Mouse (Mus musculus) liver, adult 2 months (tissue): ENCODE data around the gene Gm20388. TPM values are rescaled to one million over a fixed set of nuclear protein-coding genes. Genes with fewer than 3 reads are reported as not detected.

Experiments used
- DNase-seq: peaks from one replicate; pipeline ENCODE4 v3.0.0-alpha.2; 2011; ENCODE audit warnings: low read depth, low spot score; ENCODE audit errors: extremely low read depth
- H3K27ac ChIP-seq: fragments of 200-500 bp; replicated peaks from 2 replicates; pipeline ENCODE4 v1.5.1; 2012; ENCODE audit warnings: low read depth, mild to moderate bottlenecking, control low read depth, inconsistent platforms, low read length; ENCODE audit not compliant: insufficient read depth
- H3K27me3 ChIP-seq: fragments of 200-500 bp; 2 replicates; pipeline ENCODE4 v1.6.1; 2012; ENCODE audit warnings: mild to moderate bottlenecking, moderate library complexity, low read length, inconsistent platforms; ENCODE audit not compliant: control insufficient read depth, insufficient read depth
- H3K36me3 ChIP-seq: fragments of 200-500 bp; 2 replicates; pipeline ENCODE4 v1.6.1; 2012; ENCODE audit warnings: low read length, inconsistent platforms; ENCODE audit not compliant: control insufficient read depth, insufficient read depth
- H3K4me1 ChIP-seq: fragments of 200-500 bp; 2 replicates; pipeline ENCODE4 v1.6.1; 2011; ENCODE audit warnings: low read length; ENCODE audit not compliant: control insufficient read depth, insufficient read depth
- H3K4me3 ChIP-seq: fragments of 200-500 bp; 2 replicates; pipeline ENCODE4 v1.5.1; 2011; ENCODE audit warnings: low read depth, mild to moderate bottlenecking, control low read depth, low read length, moderate library complexity; ENCODE audit not compliant: insufficient read depth
- H3K79me2 ChIP-seq: fragments of 200-500 bp; 2 replicates; pipeline ENCODE4 v1.6.1; 2012; ENCODE audit warnings: inconsistent platforms, mild to moderate bottlenecking, low read length, moderate library complexity; ENCODE audit not compliant: control insufficient read depth, insufficient read depth
- H3K9ac ChIP-seq: fragments of 200-500 bp; 2 replicates; pipeline ENCODE4 v1.6.1; 2012; ENCODE audit warnings: low read depth, mild to moderate bottlenecking, control low read depth, inconsistent platforms, low read length
- CTCF ChIP-seq: fragments of 200-500 bp; IDR thresholded peaks from 2 replicates; pipeline ENCODE4 v1.5.1; 2011; ENCODE audit warnings: low read depth, low read length, control low read depth
- POLR2A ChIP-seq: fragments of 200-500 bp; IDR thresholded peaks from 2 replicates; pipeline ENCODE4 v1.6.1; 2011; ENCODE audit warnings: low read length, control low read depth; ENCODE audit not compliant: insufficient read depth; ENCODE audit errors: extremely low read depth
- WGBS: fragments of 180-500 bp; shearing (Covaris S2); methylation state at CpG from one replicate; pipeline ENCODE4 v1.1.7; 2018; 5-methylcytosine and 5-hydroxymethylcytosine counted together
- polyA plus RNA-seq: library from polyadenylated mRNA; depleted of rRNA; stranded (reverse); fragments of >200 nt; gene quantifications from 2 replicates; pipeline ENCODE4 v1.2.3, GENCODE M21; 2012
- total RNA-seq: library from RNA; depleted of rRNA; stranded (reverse); fragments of >200 nt; gene quantifications from 2 replicates; pipeline ENCODE4 v1.2.3, GENCODE M21; 2014

Gm20388 gene
- total and polyA plus RNA-seq, 2 experiments: 6.4 to 19.9 TPM

DNA sequence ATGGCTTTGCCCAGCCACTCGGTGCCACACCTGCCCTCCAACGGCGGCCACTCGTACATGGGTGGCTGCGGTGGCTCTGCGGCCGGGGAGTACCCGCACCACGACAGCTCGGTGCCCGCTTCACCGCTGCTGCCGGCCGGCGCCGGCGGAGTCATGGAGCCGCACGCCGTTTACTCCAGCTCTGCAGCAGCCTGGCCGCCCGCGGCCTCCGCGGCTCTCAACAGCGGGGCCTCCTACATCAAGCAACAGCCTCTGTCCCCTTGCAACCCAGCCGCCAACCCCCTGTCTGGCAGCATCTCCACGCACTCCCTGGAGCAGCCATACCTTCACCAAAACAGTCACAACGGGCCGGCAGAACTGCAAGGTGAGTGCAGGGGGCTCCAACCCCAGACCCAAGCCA lies 1174.4 kb downstream of the Gm20388 start:
- peak overlapping the region; percentile 61 for H3K4me3 ChIP-seq
- peak overlapping the region; percentile 61 for H3K9ac ChIP-seq
- H3K79me2 ChIP-seq: no peaks in the 10 kb centered on the region
- TF ChIP-seq POLR2A (no peak), CTCF (no peak)
- no peak for DNase-seq
- H3K27me3 ChIP-seq: peaks cover 28% of the 10 kb centered on the region
- WGBS: 15% methylated on average over 30 of the region's 30 CpGs
- no peaks in the 10 kb centered on the region for H3K36me3 ChIP-seq
- H3K4me1 ChIP-seq: no peaks in the 10 kb centered on the region
- no peak overlapping the region for H3K27ac ChIP-seq

DNA sequence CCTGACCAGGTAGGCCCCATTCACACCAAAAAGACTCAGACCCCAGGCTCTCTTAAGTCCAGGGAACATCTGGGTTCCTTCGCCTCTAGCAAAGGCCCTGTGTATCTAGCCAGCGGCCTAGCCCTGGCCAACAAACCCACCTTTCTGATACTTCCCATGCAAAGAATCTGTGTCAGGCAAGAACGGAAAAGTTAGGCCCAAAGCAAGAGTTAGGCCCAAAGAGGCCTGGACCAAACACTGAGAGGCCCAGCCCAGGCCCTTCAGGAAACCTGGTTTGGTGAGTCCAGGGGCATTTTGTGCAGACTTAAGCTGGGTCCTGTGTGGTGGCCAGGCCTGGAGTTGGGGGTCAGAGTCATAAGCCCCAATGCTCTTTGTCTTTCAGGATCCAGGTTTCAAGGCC lies 1174.9 kb downstream of the Gm20388 start:
- DNase-seq: no peak
- WGBS: 90% methylated on average over 3 of the region's 3 CpGs
- H3K9ac ChIP-seq: peak overlapping the region; percentile 61; the same call in 1 of the 2 replicates
- peaks cover 26% of the 10 kb centered on the region for H3K27me3 ChIP-seq
- peak overlapping the region; percentile 61 for H3K4me3 ChIP-seq
- TF ChIP-seq CTCF (no peak), POLR2A (no peak)
- H3K27ac ChIP-seq: no peak overlapping the region
- no peaks in the 10 kb centered on the region for H3K79me2 ChIP-seq
- no peaks in the 10 kb centered on the region for H3K36me3 ChIP-seq
- H3K4me1 ChIP-seq: no peaks in the 10 kb centered on the region

DNA sequence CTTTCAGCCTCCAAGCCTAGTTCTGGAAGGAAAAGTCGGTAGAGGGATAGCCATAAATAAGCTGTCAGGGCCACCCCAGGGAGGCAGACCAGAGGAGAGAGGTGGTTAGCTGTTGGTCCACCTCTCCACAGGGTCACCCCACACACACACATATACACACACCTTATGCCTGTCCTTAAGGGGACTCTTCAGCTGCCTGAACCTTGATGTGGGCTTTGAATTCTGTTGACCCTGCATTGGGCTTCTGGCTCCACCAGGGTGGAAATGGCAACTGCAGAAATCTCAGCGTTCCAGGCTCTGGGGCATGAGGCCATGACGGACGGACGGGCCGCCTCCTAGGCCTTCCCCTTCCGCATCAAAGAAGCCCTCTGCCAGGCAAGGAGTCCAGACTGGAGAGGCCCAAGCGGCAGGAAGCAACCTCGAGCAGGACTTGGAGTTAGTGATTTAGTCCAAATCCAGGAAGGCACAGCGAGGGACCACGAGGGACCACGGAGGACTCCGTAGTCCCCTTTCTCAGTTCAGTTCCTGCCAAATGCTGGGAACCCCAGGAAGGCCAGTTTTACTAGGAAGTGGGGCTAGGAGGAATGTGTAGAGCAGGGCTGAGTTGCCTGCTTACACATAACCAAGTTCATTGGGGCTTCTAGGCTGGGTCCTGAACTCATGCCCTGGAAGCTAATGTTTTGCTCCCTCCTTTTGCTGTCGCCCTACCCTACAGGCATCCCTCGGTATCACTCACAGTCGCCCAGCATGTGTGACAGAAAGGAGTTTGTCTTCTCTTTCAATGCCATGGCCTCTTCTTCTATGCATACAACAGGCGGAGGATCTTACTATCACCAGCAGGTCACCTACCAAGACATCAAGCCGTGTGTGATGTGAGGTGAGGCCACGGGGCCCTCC lies 1175.6 kb downstream of the Gm20388 start:
- 45% methylated on average over 19 of the region's 19 CpGs for WGBS
- no peaks in the 10 kb centered on the region for H3K4me1 ChIP-seq
- no peak for DNase-seq
- peaks cover 23% of the 10 kb centered on the region for H3K27me3 ChIP-seq
- peak overlapping the region; percentile 30 for H3K4me3 ChIP-seq
- peak overlapping the region; percentile 10; the same call in 1 of the 2 replicates for H3K9ac ChIP-seq
- no peaks in the 10 kb centered on the region for H3K36me3 ChIP-seq
- no peak overlapping the region for H3K27ac ChIP-seq
- no peak for TF ChIP-seq CTCF
- TF ChIP-seq POLR2A: no peak
- no peaks in the 10 kb centered on the region for H3K79me2 ChIP-seq

DNA sequence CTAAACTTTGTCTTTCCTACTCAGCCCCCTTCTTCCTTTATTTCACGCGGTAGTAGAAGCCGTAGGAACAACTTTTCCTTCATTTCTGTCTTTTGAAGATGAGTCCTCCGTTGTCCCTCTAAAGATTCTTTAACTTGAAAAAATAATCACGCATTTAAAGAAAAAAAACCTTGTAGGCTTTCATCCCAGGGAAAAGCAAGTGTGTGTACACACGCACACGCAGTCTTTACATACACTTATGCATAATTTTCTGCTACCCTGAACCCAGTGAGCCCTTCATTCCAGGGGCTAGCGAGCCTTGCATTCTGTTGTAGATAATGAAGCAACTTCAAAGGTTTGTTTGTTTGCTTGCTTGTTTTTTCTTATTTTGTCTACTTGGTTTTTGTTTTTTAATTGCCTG lies 1177.6 kb downstream of the Gm20388 start:
- H3K4me3 ChIP-seq: no peak overlapping the region
- H3K4me1 ChIP-seq: peaks cover 2% of the 10 kb centered on the region; the same call in 1 of the 2 replicates
- WGBS: 13% methylated on average over 8 of the region's 8 CpGs
- no peak overlapping the region for H3K27ac ChIP-seq
- no peaks in the 10 kb centered on the region for H3K79me2 ChIP-seq
- H3K36me3 ChIP-seq: no peaks in the 10 kb centered on the region
- H3K27me3 ChIP-seq: peaks cover 23% of the 10 kb centered on the region
- no peak overlapping the region for H3K9ac ChIP-seq
- no peak for DNase-seq
- no peak for TF ChIP-seq CTCF
- no peak for TF ChIP-seq POLR2A

DNA sequence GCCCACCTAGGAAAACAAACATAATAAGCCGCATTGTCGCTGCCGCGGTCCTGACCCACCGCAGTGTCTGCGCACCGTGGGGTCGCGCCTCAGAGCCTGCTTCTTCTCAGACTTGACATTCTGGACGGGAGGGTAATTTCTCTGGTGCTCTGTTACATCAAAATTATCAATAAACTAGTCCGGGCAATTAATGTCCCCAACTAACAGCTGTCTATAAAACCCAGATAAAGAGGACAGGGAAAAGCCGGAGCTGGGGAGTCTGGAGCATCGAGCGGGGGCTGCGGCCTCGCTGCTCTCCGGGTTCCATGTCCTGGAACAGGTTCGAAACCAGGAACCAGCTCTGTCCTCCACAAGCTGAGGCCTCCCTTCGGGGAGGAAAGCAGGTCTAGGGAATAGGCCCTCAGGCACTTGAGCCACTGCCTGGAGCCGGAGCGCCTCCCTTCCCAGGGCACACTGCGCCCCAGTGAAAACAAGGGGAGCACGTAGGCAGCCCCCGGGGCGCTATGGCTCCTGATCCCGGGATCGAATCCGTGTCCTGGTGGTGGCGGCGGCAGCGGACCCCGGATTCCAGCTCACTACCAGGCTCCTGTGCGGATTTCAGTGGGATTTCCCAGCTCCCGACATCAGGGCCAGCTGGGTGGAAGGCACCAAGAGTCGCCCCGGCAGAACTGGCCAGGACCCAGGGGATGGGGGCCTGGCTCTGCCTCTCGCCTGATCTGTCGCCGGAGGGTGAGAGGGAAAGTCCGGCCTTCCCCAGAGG lies 1178.4 kb downstream of the Gm20388 start:
- H3K27me3 ChIP-seq: peaks cover 19% of the 10 kb centered on the region
- H3K9ac ChIP-seq: peak overlapping the region; percentile 32
- no peaks in the 10 kb centered on the region for H3K36me3 ChIP-seq
- peak overlapping the region; percentile 21; the same call in 1 of the 2 replicates for H3K4me3 ChIP-seq
- no peak for DNase-seq
- H3K79me2 ChIP-seq: no peaks in the 10 kb centered on the region
- WGBS: 8% methylated on average over 40 of the region's 40 CpGs
- TF ChIP-seq CTCF (no peak), POLR2A (no peak)
- peaks cover 2% of the 10 kb centered on the region; the same call in 1 of the 2 replicates for H3K4me1 ChIP-seq
- peak overlapping the region; percentile 19; the same call in 1 of the 2 replicates for H3K27ac ChIP-seq
